Mouse (Mus musculus) intestine, embryonic 15.5 days (tissue): ENCODE measurements around the gene Klrb1. TPM values are rescaled to one million over a fixed set of nuclear protein-coding genes. Genes with fewer than 3 reads are reported as not detected.

Experiments used
- ATAC-seq: fragments of 200-750 bp; cut with Nextera tagmentation; 2 replicates; pipeline ENCODE4 v1.8.0; 2017; ENCODE audit warnings: moderate TSS enrichment, moderate library complexity
- H3K27ac ChIP-seq: fragments of 300-500 bp; sonication (generic); 2 replicates; pipeline ENCODE4 v1.5.1; 2015; ENCODE audit warnings: mild to moderate bottlenecking, inconsistent platforms
- H3K27me3 ChIP-seq: fragments of 300-500 bp; sonication (generic); replicated peaks from 2 replicates; pipeline ENCODE4 v1.6.1; 2015; ENCODE audit warnings: inconsistent platforms
- H3K36me3 ChIP-seq: fragments of 300-500 bp; sonication (generic); 2 replicates; pipeline ENCODE4 v1.6.1; 2015; ENCODE audit warnings: inconsistent platforms
- H3K4me1 ChIP-seq: fragments of 300-500 bp; sonication (generic); replicated peaks from 2 replicates; pipeline ENCODE4 v1.6.1; 2015; ENCODE audit warnings: inconsistent platforms
- H3K4me2 ChIP-seq: fragments of 300-500 bp; sonication (generic); replicated peaks from 2 replicates; pipeline ENCODE4 v1.6.1; 2015; ENCODE audit warnings: mild to moderate bottlenecking, inconsistent platforms
- H3K4me3 ChIP-seq: fragments of 300-500 bp; sonication (generic); replicated peaks from 2 replicates; pipeline ENCODE4 v1.5.1; 2015; ENCODE audit warnings: inconsistent platforms
- H3K9ac ChIP-seq: fragments of 300-500 bp; sonication (generic); 2 replicates; pipeline ENCODE4 v1.6.1; 2015; ENCODE audit warnings: inconsistent platforms
- H3K9me3 ChIP-seq: fragments of 300-500 bp; sonication (generic); 2 replicates; pipeline ENCODE4 v1.6.1; 2016; ENCODE audit warnings: inconsistent platforms
- WGBS: fragments of 180-500 bp; shearing (Covaris S2); methylation state at CpG from one replicate; pipeline ENCODE4 v1.1.7; 2015; 5-methylcytosine and 5-hydroxymethylcytosine counted together
- polyA plus RNA-seq: library from polyadenylated mRNA; unstranded; fragments of >200 nt; fragmentation: Nextera tagmentation; extraction: Ambion mirVana; gene quantifications from 2 replicates; pipeline ENCODE4 v1.2.1, GENCODE M21; 2015

The Klrb1 gene
- polyA plus RNA-seq, 1 experiment from 2014 or later: not detected

GRCm38 (mm10) chr6:128679574-128679973 is 43.3 kb downstream of the Klrb1 start:
- H3K9me3 ChIP-seq: no peaks in the 10 kb centered on the region
- no peak overlapping the region for H3K4me3 ChIP-seq
- H3K9ac ChIP-seq: no peak overlapping the region
- ATAC-seq: no peak
- no peaks in the 10 kb centered on the region for H3K4me1 ChIP-seq
- no peak overlapping the region for H3K27ac ChIP-seq
- H3K27me3 ChIP-seq: no peaks in the 10 kb centered on the region
- no peaks in the 10 kb centered on the region for H3K36me3 ChIP-seq
- no peak overlapping the region for H3K4me2 ChIP-seq

- Histone ChIP-seq H3K4me2 (no peak overlapping the region), H3K4me3 (no peak overlapping the region), H3K27me3 (no peaks in the 10 kb centered on the region), H3K36me3 (no peaks in the 10 kb centered on the region), H3K9me3 (no peaks in the 10 kb centered on the region), H3K9ac (no peak overlapping the region), H3K27ac (no peak overlapping the region), H3K4me1 (no peaks in the 10 kb centered on the region)
- WGBS: 51% methylated on average over 4 of the region's 4 CpGs
- no peak for ATAC-seq
These were observed 52.9 kb downstream of the Klrb1 start for GRCm38 (mm10) chr6:128669936-128670335.

DNA sequence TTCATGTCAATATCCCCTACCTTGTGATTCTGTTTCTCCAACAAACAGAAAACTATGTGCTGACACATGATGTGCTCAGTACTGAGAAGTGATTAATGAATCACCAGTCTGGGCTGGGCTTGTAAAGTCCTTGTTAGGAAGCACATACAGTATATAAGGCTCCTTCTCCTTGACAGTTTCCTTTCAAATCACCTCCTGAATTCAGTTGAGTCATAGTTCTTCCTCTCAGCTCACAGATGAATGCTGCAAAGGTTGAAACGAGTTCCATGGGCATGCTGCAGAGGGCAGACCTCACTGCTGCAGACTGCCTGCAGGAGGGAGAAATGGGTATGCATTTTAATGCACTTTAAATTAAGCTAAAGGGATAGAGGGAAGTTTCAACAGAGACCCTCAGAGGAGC is 60.7 kb downstream of the Klrb1 start, which contains the start of gene Clec2h:
Clec2h (plus strand) TSS at position 180 of the 400 bp plus-strand sequence.
- WGBS: 21% methylated on average over 1 of the region's 1 CpGs
- no peak within 1 kb of the TSS for H3K9ac ChIP-seq
- H3K4me2 ChIP-seq: no peak within 1 kb of the TSS
- H3K4me1 ChIP-seq: no peaks in the 10 kb centered on the region
- no peak within 1 kb of the TSS for H3K27ac ChIP-seq
- H3K4me3 ChIP-seq: no peak within 1 kb of the TSS
- H3K27me3 ChIP-seq: no peaks in the 10 kb centered on the region
- no peaks in the 10 kb centered on the region for H3K36me3 ChIP-seq
- peak; percentile 89 for ATAC-seq
- H3K9me3 ChIP-seq: no peaks in the 10 kb centered on the region

DNA sequence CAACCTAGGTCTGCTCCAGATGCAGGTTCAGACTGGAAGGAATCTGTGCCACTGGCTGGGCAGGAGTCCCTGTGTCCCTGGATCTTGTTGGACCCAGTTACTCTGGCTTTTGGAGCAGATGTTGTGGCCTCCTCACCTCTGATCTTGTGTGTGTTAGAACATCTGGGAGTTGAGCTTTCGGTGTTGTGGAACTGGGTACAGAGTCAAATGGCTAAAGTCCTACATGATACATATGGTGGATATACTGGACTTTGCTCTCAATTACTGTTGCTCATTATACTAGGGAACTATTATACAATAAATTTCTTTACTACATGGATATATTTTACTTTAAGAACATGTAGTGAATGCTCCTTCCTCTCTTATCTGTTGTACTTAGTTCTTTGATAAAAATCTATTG is 61.6 kb downstream of the Klrb1 start:
- Histone ChIP-seq H3K9ac (no peak overlapping the region), H3K27me3 (no peaks in the 10 kb centered on the region), H3K9me3 (no peaks in the 10 kb centered on the region), H3K27ac (no peak overlapping the region), H3K4me3 (no peak overlapping the region), H3K4me1 (no peaks in the 10 kb centered on the region), H3K4me2 (no peak overlapping the region), H3K36me3 (no peaks in the 10 kb centered on the region)
- ATAC-seq: peak; percentile 68
- WGBS: 82% methylated on average over 1 of the region's 1 CpGs

Other genes with a start within 250 kb of the Klrb1 start
- gene Pzp, start 196.3 kb downstream of the Klrb1 start, polyA plus RNA-seq: 2.0 and 3.8 TPM in 2 replicates
- 2.7 and 3.6 TPM in 2 replicates for gene A2ml1, start 141.5 kb downstream of the Klrb1 start, polyA plus RNA-seq
- gene Klrb1a, start 99.5 kb downstream of the Klrb1 start, polyA plus RNA-seq: not detected in 2 replicates
- gene Clec2h, start 60.7 kb downstream of the Klrb1 start, polyA plus RNA-seq: 11.4 and 15.9 TPM in 2 replicates
- 0.30 and 0.34 TPM in 2 replicates for gene Klrb1c, start 66.2 kb upstream of the Klrb1 start, polyA plus RNA-seq
- not detected in 2 replicates for gene Gm44511, start 103.3 kb upstream of the Klrb1 start, polyA plus RNA-seq
- 1.2 TPM in 2 replicates for gene Klrb1b, start 103.3 kb upstream of the Klrb1 start, polyA plus RNA-seq
- 0.19 and 0.21 TPM in 2 replicates for gene Clec2i, start 164.5 kb upstream of the Klrb1 start, polyA plus RNA-seq
- gene BC035044, start 168.1 kb upstream of the Klrb1 start, polyA plus RNA-seq: 1.7 and 1.9 TPM in 2 replicates
- not detected in 2 replicates for gene Clec2g, start 211.3 kb upstream of the Klrb1 start, polyA plus RNA-seq